Mouse (Mus musculus) kidney, adult 2 months (tissue): Measurements from ENCODE around the gene Cercam. TPM values are rescaled to one million over a fixed set of nuclear protein-coding genes. Genes with fewer than 3 reads are reported as not detected.
"Not testable (repeated sequence)": the region's sequence is repeated elsewhere in the genome, so short reads cannot be mapped to it uniquely, and the experiment has no call there.

Source experiments
- DNase-seq: peaks from one replicate; pipeline ENCODE4 v3.0.0; 2021
- H3K27ac ChIP-seq: fragments of 200-500 bp; 2 replicates; pipeline ENCODE4 v1.5.1; 2012; ENCODE audit warnings: low read depth, low read length, control low read depth, inconsistent platforms; ENCODE audit not compliant: insufficient read depth
- H3K27me3 ChIP-seq: fragments of 200-500 bp; replicated peaks from 2 replicates; pipeline ENCODE4 v1.6.1; 2012; ENCODE audit warnings: mild to moderate bottlenecking, moderate library complexity, low read length, inconsistent platforms; ENCODE audit not compliant: control insufficient read depth, insufficient read depth
- H3K36me3 ChIP-seq: fragments of 200-500 bp; 2 replicates; pipeline ENCODE4 v1.6.1; 2012; ENCODE audit warnings: mild to moderate bottlenecking, moderate library complexity, low read length, inconsistent platforms; ENCODE audit not compliant: control insufficient read depth, insufficient read depth
- H3K4me1 ChIP-seq: fragments of 200-500 bp; 2 replicates; pipeline ENCODE4 v1.6.1; 2011; ENCODE audit warnings: low read length; ENCODE audit not compliant: control insufficient read depth, insufficient read depth
- H3K4me3 ChIP-seq: fragments of 200-500 bp; 2 replicates; pipeline ENCODE4 v1.5.1; 2011; ENCODE audit warnings: mild to moderate bottlenecking, low read depth, low read length, control low read depth; ENCODE audit not compliant: insufficient read depth
- CTCF ChIP-seq: fragments of 200-500 bp; conservative IDR thresholded peaks from 2 replicates; pipeline ENCODE4 v1.5.1; 2011; ENCODE audit warnings: low read depth, mild to moderate bottlenecking, control low read depth, low read length, moderate library complexity, mixed read lengths; ENCODE audit not compliant: insufficient read depth, insufficient read length
- POLR2A ChIP-seq: fragments of 200-500 bp; IDR thresholded peaks from one replicate; pipeline ENCODE4 v1.6.1; 2011; ENCODE audit warnings: low read depth, low read length, control low read depth
- WGBS: fragments of 180-500 bp; shearing (Covaris S2); methylation state at CpG from one replicate; pipeline ENCODE4 v1.1.7; 2018; 5-methylcytosine and 5-hydroxymethylcytosine counted together
- polyA plus RNA-seq: library from polyadenylated mRNA; depleted of rRNA; stranded (reverse); fragments of >200 nt; gene quantifications from 2 replicates; pipeline ENCODE4 v1.2.3, GENCODE M21; 2012

Cercam gene
- polyA plus RNA-seq, 1 experiment, result 2.3 TPM

DNA sequence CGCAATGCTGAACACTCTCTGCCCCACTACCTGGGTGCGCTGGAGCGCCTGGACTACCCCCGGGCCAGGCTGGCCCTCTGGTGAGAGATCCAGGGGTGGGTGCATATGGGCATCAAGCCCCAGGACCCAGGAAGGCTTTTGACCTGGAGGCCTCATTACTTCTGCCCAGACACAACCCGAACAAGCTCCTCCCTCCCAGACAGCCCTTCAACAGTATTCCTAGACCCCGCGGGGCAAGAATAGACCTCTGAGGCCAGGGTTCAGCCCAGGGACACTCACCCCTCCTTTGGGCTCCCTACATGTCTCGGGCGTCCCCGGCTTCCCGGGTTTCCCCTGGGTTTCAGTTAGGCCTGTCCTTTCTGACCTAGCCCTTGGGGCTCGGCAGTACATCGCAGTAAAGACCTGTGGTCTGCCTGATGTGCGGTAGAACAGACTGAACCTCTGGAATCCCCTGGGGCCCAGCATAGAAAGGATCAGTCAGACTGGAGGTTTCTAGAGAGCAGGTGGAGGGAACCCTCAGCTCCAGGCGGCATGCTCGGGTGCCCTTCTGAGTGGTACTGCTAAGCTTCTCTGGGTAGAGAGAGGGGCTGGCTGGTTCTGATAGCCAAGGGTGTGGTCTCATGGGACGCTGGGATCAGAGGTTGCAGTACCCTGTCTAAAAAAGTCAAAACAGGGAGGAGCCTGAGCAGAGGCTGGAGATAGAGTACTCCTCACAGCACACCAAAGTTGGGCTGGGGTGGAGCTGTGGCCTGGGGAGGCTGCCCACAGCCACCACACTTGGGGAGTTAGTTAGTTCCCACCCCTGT, 885 bp downstream of the Cercam start:
- peak overlapping the region; percentile 53 for H3K4me3 ChIP-seq
- no peaks in the 10 kb centered on the region for H3K36me3 ChIP-seq
- H3K27me3 ChIP-seq, result no peaks in the 10 kb centered on the region
- H3K4me1 ChIP-seq, result no peaks in the 10 kb centered on the region
- DNase-seq, result no peak
- WGBS, result 22% methylated on average over 17 of the region's 17 CpGs
- no peak overlapping the region for H3K27ac ChIP-seq
- TF ChIP-seq POLR2A (no peak), CTCF (no peak)

DNA sequence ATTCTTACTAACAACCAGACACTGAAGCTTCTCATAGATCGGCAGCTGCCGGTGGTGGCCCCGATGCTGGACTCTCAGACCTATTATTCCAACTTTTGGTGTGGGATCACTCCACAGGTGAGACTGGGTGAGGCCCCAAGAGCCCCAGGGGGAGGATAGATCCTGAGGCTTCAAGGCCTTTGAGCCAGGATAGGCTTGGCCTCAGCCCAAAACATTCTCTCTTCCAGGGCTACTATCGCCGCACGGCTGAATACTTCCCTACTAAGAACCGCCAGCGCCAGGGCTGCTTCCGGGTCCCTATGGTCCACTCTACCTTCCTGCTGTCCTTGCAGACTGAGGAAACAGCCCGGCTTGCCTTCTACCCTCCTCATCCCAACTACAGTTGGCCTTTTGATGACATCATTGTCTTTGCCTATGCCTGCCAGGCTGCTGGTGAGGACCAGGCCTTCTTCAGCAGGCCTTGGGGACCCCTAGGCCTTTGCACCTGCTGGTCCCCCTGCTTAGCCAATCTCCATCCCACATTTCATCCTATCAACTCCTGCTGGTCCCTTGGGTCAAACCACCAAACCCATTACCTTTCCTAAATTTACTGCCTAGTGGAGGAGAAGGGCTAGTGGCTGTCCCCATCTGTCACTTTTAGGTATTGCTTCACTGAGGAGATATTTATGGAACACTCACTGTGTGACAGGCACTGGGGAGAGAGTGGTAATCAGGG, 3.8 kb downstream of the Cercam start:
- 92% methylated on average over 10 of the region's 10 CpGs for WGBS
- no peak for DNase-seq
- Histone ChIP-seq H3K27me3 (no peaks in the 10 kb centered on the region), H3K4me3 (no peak overlapping the region), H3K27ac (no peak overlapping the region), H3K36me3 (no peaks in the 10 kb centered on the region), H3K4me1 (no peaks in the 10 kb centered on the region)
- TF ChIP-seq CTCF, result no peak
- TF ChIP-seq POLR2A, result no peak

DNA sequence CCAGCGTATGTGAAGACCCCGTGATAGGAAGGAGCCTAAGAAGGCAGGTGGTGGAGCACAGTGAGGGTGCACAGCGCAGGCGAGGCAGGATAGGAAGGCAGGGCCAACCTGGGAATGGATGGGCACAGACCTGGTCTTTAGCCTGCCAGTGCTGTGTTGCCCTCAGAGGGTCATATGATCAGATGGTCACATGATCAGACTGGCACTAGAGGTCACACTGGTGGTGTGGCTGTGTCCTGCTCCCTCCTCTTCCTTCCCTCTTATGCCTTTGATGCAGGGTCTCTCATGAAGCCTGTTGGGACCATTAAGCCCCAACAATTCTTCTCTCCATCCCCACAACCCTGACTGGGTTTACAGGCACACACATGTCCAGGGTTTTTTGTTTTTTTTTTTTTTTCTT, 4.8 kb downstream of the Cercam start:
- no peaks in the 10 kb centered on the region for H3K27me3 ChIP-seq
- no peaks in the 10 kb centered on the region for H3K4me1 ChIP-seq
- DNase-seq, result peak; percentile 12
- H3K36me3 ChIP-seq, result no peaks in the 10 kb centered on the region
- no peak for TF ChIP-seq CTCF
- TF ChIP-seq POLR2A, result no peak
- no peak overlapping the region for H3K4me3 ChIP-seq
- WGBS, result 94% methylated on average over 4 of the region's 4 CpGs
- no peak overlapping the region for H3K27ac ChIP-seq

DNA sequence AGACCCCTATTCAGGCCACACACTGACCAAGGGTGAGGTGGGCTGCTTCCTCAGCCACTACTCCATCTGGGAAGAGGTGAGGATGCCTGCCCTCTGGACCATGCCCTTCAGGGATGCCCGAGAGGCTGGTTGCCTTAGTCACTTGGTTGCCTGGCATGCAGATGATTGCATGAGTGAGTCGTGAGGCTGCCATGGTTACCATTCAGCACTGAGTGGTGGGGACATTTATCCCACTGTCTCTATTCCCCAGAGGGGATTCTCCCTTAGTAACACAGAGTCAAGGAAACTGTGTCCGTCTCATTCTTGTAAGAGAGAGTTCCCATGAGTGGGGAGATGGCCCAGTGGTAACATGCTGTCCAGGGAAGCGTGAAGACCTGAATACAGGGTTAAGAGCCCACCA, 9.1 kb downstream of the Cercam start:
- Histone ChIP-seq H3K27me3 (no peaks in the 10 kb centered on the region), H3K4me3 (no peak overlapping the region), H3K4me1 (no peaks in the 10 kb centered on the region), H3K36me3 (no peaks in the 10 kb centered on the region), H3K27ac (no peak overlapping the region)
- WGBS, result 76% methylated on average over 4 of the region's 4 CpGs
- TF ChIP-seq POLR2A, result no peak
- TF ChIP-seq CTCF, result no peak
- DNase-seq, result no peak

DNA sequence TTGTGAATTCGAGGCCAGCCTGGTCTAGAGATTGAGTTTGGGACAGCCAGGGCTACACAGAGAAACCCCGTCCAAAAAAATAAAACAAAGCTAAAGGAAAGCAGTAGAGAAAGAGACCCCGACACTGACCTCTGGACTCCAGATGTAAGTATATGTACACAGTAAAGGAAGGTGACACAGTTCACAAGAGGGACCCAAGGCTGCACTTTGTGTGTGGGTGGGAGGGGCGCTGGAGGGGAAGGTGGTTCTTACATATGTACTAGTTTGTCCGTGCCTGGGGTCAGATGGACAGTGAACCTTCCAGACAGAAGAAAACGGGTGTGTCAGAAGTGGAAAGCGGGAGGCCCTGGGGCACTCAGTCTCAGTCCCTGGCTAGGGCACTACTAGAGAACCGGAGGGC, 10.2 kb downstream of the Cercam start:
- Histone ChIP-seq H3K36me3 (no peaks in the 10 kb centered on the region), H3K27ac (no peak overlapping the region), H3K27me3 (no peaks in the 10 kb centered on the region), H3K4me1 (no peaks in the 10 kb centered on the region), H3K4me3 (no peak overlapping the region)
- TF ChIP-seq CTCF (no peak), POLR2A (no peak)
- DNase-seq, result no peak
- 72% methylated on average over 8 of the region's 8 CpGs for WGBS

DNA sequence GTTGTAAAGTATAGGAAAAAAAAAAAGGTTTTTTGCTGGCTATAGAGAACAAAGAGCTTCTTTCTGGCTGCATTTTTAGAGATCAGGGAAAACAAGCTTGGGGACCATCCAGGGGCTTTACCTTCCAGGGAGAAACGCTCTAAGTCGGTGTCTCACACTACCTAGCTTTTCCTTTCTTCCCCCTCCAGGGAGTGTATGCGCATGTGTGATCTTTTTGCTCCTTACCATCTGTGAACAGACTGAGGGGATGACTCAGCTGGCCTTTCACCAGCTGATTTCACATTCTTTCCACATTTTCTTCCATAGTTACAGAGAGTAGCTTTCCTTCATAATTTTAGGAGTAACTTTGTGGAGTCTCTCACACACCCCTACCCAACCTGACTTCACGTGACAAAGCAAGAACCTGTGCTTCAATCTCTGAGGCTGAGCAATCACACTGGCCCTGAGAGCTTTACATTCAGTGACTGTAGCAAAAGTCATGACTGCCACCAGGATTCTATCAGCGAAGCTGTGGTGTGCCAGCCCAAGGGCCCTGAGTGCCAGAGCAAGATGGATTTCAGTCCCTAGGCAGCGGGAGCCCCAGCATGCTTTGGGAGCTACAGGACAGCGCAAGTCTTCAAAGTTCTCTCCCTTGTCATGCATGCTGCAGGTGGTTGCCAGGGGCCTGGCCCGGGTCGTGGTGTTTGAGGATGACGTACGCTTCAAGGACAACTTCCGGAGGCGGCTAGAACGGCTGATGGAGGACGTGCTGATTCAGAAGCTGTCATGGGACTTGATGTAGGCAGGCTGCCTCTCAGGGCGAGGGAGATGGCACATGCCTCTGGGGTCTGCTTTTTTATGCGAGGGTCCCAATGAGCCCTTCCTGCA, 11.2 kb downstream of the Cercam start:
- no peak overlapping the region for H3K4me3 ChIP-seq
- DNase-seq, result no peak
- no peaks in the 10 kb centered on the region for H3K36me3 ChIP-seq
- 78% methylated on average over 17 of the region's 17 CpGs for WGBS
- no peak overlapping the region for H3K27ac ChIP-seq
- H3K27me3 ChIP-seq, result no peaks in the 10 kb centered on the region
- TF ChIP-seq CTCF, result no peak
- H3K4me1 ChIP-seq, result no peaks in the 10 kb centered on the region

DNA sequence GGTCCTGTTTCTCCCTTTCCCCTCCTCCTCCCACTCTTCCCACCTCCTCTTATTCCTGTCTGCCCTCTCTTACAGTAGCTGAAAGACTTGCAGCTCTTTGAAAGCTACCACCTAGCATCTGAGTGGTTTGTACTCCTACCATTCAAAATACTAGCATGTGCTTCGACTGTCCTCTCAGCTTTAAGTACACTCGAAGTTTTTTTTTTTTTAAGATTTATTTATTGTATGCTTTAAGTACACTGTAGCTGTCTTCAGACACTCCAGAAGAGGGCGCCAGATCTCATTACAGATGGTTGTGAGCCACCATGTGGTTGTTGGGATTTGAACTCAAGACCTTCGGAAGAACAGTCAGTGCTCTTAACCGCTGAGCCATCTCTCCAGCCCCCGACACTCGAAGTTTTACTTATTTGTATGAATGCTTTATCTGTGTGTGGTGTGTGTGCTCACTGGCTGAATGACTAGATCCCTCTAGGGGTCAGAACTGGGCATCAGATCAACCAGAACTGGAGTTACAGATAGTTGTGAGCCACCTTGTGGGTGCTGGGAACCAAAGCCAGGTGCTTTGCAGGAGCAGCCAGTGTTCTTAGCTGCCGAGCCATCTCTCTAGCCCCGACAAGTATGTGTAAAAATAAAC, 17.8 kb downstream of the Cercam start:
- not testable (repeated sequence) for DNase-seq

More for the DNA sequence above, 17.8 kb downstream of the Cercam start:
- H3K27ac ChIP-seq, H3K36me3 ChIP-seq, H3K4me1 ChIP-seq, H3K4me3 ChIP-seq, H3K27me3 ChIP-seq: not testable (repeated sequence)
- 77% methylated on average over 9 of the region's 9 CpGs for WGBS
